Mouse (Mus musculus): ENCODE measurements around the gene H2afy.

DNA sequence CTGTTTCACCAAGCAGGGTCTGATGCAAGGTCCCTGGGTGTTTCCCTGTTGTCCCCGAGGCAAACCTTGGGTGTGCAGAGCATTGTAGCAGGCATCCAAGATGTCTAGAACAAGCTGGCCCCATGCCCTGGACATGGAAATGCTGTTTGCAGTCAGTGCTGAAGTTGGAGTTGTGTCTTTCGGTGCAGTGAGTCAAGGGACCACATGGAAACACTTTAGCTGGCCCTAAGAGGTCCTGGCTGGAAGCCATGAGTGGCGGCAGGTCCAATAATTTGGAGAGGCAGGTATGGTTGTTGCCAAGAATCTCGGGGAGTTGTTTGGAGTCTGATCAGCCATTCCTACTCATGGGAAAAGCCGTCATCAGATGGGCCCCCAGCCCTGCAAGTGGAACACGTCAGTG lies 27.6 kb upstream of the H2afy start:
- TF ChIP-seq CTCF (IDR thresholded peaks at IDR 0.05; ENCODE audit: control insufficient read depth, insufficient read depth, insufficient replicate concordance, low read depth, low read length) (no peak), POLR2A (IDR thresholded peaks at IDR 0.05; ENCODE audit: control insufficient read depth, low read depth, low read length) (no peak)
